Mouse (Mus musculus): ENCODE data around the gene A830018L16Rik.
"Not testable (repeated sequence)": the region's sequence is repeated elsewhere in the genome, so short reads cannot be mapped to it uniquely, and the experiment has no call there.

Gene A830018L16Rik

GRCm38 (mm10) chr1:12000557-12000956 is 586.7 kb downstream of the A830018L16Rik start:
- no peak for DNase-seq (ENCODE audit: low spot score)

- DNase-seq (ENCODE audit: low spot score), result no peak
Observed at GRCm38 (mm10) chr1:12008789-12009550, 595.1 kb downstream of the A830018L16Rik start.

GRCm38 (mm10) chr1:12009551-12009846 is 595.6 kb downstream of the A830018L16Rik start:
- no peak for DNase-seq (ENCODE audit: low spot score)

GRCm38 (mm10) chr1:12010607-12011006 is 596.7 kb downstream of the A830018L16Rik start:
- no peak for DNase-seq (ENCODE audit: low spot score)

GRCm38 (mm10) chr1:12020646-12021045 is 606.7 kb downstream of the A830018L16Rik start:
- not testable (repeated sequence) for DNase-seq (ENCODE audit: low spot score)

All from ovary, postnatal 10 days (tissue).